Mouse (Mus musculus) G1E (cell line): ENCODE measurements around the gene Top2b. TPM values are rescaled to one million over a fixed set of nuclear protein-coding genes. Genes with fewer than 3 reads are reported as not detected.

Source experiments
- ATAC-seq: 2 replicates; pipeline ENCODE4 v1.8.0; 2016; ENCODE audit warnings: mild to moderate bottlenecking; ENCODE audit not compliant: insufficient number of reproducible peaks, poor library complexity, low FRiP score, severe bottlenecking; ENCODE audit errors: extremely low read depth
- DNase-seq: peaks from one replicate; pipeline ENCODE4 v3.0.0; 2012; ENCODE audit warnings: low spot score
- H3K27me3 ChIP-seq: 2 replicates; pipeline ENCODE4 v1.6.1; 2012; ENCODE audit warnings: mild to moderate bottlenecking, low read length, inconsistent platforms; ENCODE audit not compliant: insufficient read depth
- H3K36me3 ChIP-seq: replicated peaks from 2 replicates; pipeline ENCODE3; 2012; ENCODE audit warnings: mild to moderate bottlenecking, inconsistent platforms
- H3K4me1 ChIP-seq: 2 replicates; pipeline ENCODE4 v1.6.1; 2012; ENCODE audit warnings: low read depth, low read length, inconsistent platforms, mixed read lengths; ENCODE audit not compliant: insufficient read depth
- H3K4me3 ChIP-seq: 2 replicates; pipeline ENCODE4 v1.5.1; 2012; ENCODE audit warnings: low read depth, mild to moderate bottlenecking, inconsistent platforms, low read length, moderate library complexity, mixed read lengths
- H3K9me3 ChIP-seq: replicated peaks from 2 replicates; pipeline ENCODE4 v1.6.1; 2012; ENCODE audit warnings: inconsistent platforms
- CTCF ChIP-seq: IDR thresholded peaks from 2 replicates; pipeline ENCODE4 v1.5.1; 2012; ENCODE audit warnings: low read depth, low read length, inconsistent platforms, mixed read lengths
- GATA1 ChIP-seq: IDR thresholded peaks from 2 replicates; pipeline ENCODE4 v1.6.1; 2012; ENCODE audit warnings: borderline replicate concordance, low read length, inconsistent platforms, mixed read lengths
- GATA2 ChIP-seq: IDR thresholded peaks from 2 replicates; pipeline ENCODE4 v1.6.1; 2012; ENCODE audit warnings: low read depth, low read length, inconsistent platforms, borderline replicate concordance
- POLR2AphosphoS5 ChIP-seq: IDR thresholded peaks from 2 replicates; pipeline ENCODE4 v1.6.1; 2012; ENCODE audit warnings: low read depth, low read length, inconsistent platforms; ENCODE audit not compliant: insufficient replicate concordance
- TAL1 ChIP-seq: conservative IDR thresholded peaks from 2 replicates; pipeline ENCODE4 v1.6.1; 2012; ENCODE audit warnings: low read depth, low read length, inconsistent platforms, mixed read lengths
- polyA plus RNA-seq: library from polyadenylated mRNA; stranded (reverse); fragments of >175 nt; gene quantifications from 2 replicates; pipeline ENCODE4 v1.2.3, GENCODE M21; 2012
- total RNA-seq, 2 experiments: library from RNA; stranded (forward) in 1 of 2; stranded (reverse) in 1 of 2; fragments of 200-1000 nt in 1 of 2; fragments of >200 nt in 1 of 2; fragmentation: Nextera tagmentation in 1 of 2; gene quantifications; 2 replicates each; pipeline ENCODE4 v1.2.3; 2014 to 2017

The Top2b gene
- total and polyA plus RNA-seq, 3 experiments, result 14.8 to 256 (median 215) TPM

GRCm38 (mm10) chr14:16448269-16448987 is 83.4 kb downstream of the Top2b start:
- no peaks in the 10 kb centered on the region for H3K4me1 ChIP-seq
- no peaks in the 10 kb centered on the region for H3K36me3 ChIP-seq
- DNase-seq (no peak), ATAC-seq (no peak)
- TF ChIP-seq CTCF, result no peak
- TF ChIP-seq POLR2AphosphoS5, result no peak
- no peak for TF ChIP-seq GATA1
- no peak for TF ChIP-seq TAL1
- TF ChIP-seq GATA2, result no peak
- H3K9me3 ChIP-seq, result no peaks in the 10 kb centered on the region
- H3K4me3 ChIP-seq, result no peak overlapping the region
- peaks cover 4% of the 10 kb centered on the region; the same call in 1 of the 2 replicates for H3K27me3 ChIP-seq

GRCm38 (mm10) chr14:16478606-16479323 is 113.8 kb downstream of the Top2b start:
- Histone ChIP-seq H3K9me3 (no peaks in the 10 kb centered on the region), H3K4me1 (no peaks in the 10 kb centered on the region), H3K4me3 (no peak overlapping the region), H3K27me3 (no peaks in the 10 kb centered on the region), H3K36me3 (no peaks in the 10 kb centered on the region)
- no peak for ATAC-seq
- no peak for DNase-seq
- TF ChIP-seq GATA1 (no peak), GATA2 (no peak), CTCF (no peak), TAL1 (no peak)

GRCm38 (mm10) chr14:16479521-16479920 is 114.5 kb downstream of the Top2b start:
- TF ChIP-seq CTCF (no peak), GATA1 (no peak), GATA2 (no peak), POLR2AphosphoS5 (no peak), TAL1 (no peak)
- H3K9me3 ChIP-seq, result no peaks in the 10 kb centered on the region
- no peak overlapping the region for H3K4me3 ChIP-seq
- H3K36me3 ChIP-seq, result no peaks in the 10 kb centered on the region
- H3K27me3 ChIP-seq, result no peaks in the 10 kb centered on the region
- no peak for DNase-seq
- H3K4me1 ChIP-seq, result no peaks in the 10 kb centered on the region
- no peak for ATAC-seq

- DNase-seq, result no peak
- Histone ChIP-seq H3K36me3 (no peaks in the 10 kb centered on the region), H3K9me3 (no peaks in the 10 kb centered on the region), H3K4me1 (no peaks in the 10 kb centered on the region), H3K4me3 (no peak overlapping the region), H3K27me3 (no peaks in the 10 kb centered on the region; the same call in 1 of the 2 replicates)
- TF ChIP-seq GATA2 (no peak), CTCF (no peak), GATA1 (no peak), TAL1 (no peak), POLR2AphosphoS5 (no peak)
- ATAC-seq, result no peak
These were observed 115.6 kb downstream of the Top2b start for GRCm38 (mm10) chr14:16480621-16481020.

GRCm38 (mm10) chr14:16483656-16484380 is 118.8 kb downstream of the Top2b start:
- no peaks in the 10 kb centered on the region for H3K9me3 ChIP-seq
- H3K4me1 ChIP-seq, result no peaks in the 10 kb centered on the region
- H3K4me3 ChIP-seq, result no peak overlapping the region
- TF ChIP-seq TAL1 (no peak), CTCF (no peak), GATA2 (no peak), GATA1 (no peak), POLR2AphosphoS5 (no peak)
- no peaks in the 10 kb centered on the region; the same call in 1 of the 2 replicates for H3K27me3 ChIP-seq
- no peak for DNase-seq
- no peaks in the 10 kb centered on the region for H3K36me3 ChIP-seq
- no peak for ATAC-seq

Other genes starting within 250 kb of the Top2b start
- gene Ngly1, start 115.9 kb upstream of the Top2b start, total RNA-seq (2014; fragmentation: Nextera tagmentation), result 47.6 and 48.2 TPM in 2 replicates
- 47.1 and 57.3 TPM in 2 replicates for gene Ngly1, start 115.9 kb upstream of the Top2b start, total RNA-seq (2017)
- 275 and 368 TPM in 2 replicates for gene Ngly1, start 115.9 kb upstream of the Top2b start, polyA plus RNA-seq
- 9.8 and 12.6 TPM in 2 replicates for gene Oxsm, start 115.4 kb upstream of the Top2b start, total RNA-seq (2014; fragmentation: Nextera tagmentation)
- 7.4 and 10.1 TPM in 2 replicates for gene Oxsm, start 115.4 kb upstream of the Top2b start, total RNA-seq (2017)
- 0.67 and 0.83 TPM in 2 replicates for gene Oxsm, start 115.4 kb upstream of the Top2b start, polyA plus RNA-seq